Mouse (Mus musculus) adrenal gland, postnatal 36 days (tissue): ENCODE measurements around the gene Trim24. TPM values are rescaled to one million over a fixed set of nuclear protein-coding genes. Genes with fewer than 3 reads are reported as not detected.
A peak's percentile ranks its signal among the peaks of the same experiment; 100 is the strongest.

ENCODE experiments used
- DNase-seq, 2 experiments: peaks; one replicate each; pipeline ENCODE4 v3.0.0; 2021; ENCODE audit warnings: mixed read lengths in 1 of 2
- total RNA-seq, 2 experiments: library from RNA; stranded (reverse); gene quantifications; 2 replicates each; pipeline ENCODE4 v1.2.3; 2021

The Trim24 gene
- total RNA-seq, 2 experiments from 2014 or later: 30.6 to 33.4 TPM

DNA sequence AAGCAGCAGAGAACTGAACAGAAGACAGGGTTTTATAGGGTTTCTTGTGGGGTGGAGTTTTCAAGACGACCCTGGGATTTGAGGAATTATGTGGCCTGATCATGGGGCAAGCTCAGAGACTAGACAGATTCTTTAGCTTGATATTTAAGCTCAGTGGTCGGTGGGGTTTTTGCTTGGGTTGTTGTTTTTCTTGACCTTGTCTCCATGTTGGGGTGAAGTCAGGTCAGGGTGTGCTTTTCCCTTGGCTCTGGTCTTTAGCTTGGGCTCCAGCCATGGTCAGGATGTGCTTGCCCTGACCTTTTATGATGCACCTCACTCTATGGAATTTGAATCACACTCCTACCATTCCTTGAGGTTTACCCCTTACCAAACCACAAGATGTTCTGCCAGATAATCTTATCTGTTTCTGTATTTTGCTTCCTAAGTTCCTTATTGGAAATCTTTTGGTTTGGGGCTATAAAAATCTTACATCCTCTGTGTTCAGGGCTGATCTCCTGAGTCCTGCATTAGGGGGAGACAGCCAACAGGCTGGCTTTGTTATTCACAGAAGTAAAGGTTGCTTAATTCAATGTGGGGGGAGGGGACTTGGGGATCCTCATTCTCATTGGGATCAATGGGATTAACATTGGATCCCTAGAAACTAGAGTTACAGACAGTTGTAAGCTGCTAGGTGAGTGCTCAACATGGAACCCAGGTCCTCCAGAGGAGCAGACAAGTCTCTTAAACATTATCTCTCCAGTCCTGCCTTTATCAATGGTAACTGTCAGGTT is 6.5 kb upstream of the Trim24 start:
- no peak for DNase-seq

DNA sequence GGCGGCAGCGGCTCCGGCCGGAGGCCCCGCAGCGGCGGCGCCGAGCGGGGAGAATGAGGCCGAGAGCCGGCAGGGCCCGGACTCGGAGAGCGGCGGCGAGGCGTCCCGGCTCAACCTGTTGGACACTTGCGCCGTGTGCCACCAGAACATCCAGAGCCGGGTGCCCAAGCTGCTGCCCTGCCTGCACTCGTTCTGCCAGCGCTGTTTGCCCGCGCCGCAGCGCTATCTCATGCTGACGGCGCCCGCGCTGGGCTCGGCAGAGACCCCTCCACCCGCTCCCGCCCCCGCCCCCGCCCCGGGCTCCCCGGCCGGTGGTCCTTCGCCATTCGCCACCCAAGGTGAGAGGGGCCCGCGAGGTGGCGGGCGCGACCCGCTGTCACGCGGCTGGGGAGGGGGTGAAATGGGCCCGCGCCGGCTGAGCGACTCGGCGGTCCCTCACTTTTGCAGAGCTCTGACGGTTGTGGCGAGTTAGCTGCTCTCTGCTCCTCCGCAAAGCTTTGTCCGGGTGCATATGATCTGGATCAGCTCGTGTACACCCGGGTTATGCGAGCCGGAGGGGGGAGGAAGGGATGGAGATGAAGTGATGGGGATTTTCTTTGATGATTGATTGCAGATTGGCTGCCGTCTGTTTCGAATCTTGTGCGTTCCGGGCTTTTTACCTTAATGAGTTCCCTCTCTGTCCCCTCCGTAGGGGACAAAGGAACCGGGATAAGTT is 683 bp downstream of the Trim24 start:
- peak; percentile 62 to 66 for DNase-seq

DNA sequence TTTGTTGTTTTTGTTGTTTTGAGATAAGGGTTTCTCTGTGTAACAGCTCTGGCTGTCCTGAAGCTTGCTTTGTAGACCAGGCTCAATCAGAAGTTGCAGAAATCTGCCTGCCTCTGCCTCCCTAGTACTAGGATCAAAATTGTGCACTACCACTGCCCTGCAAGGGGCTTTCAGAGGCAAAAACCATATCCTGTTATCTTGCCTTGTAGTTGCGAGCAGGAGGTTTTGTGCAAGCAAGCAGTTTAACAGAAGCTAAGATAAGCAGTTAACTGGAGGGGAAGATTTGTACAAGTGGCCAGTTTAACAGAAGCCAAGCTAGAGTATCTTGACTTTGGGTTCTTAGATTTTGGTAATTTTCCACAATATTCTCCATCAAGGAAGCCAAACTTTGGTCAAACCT is 2.2 kb downstream of the Trim24 start:
- DNase-seq: no peak

DNA sequence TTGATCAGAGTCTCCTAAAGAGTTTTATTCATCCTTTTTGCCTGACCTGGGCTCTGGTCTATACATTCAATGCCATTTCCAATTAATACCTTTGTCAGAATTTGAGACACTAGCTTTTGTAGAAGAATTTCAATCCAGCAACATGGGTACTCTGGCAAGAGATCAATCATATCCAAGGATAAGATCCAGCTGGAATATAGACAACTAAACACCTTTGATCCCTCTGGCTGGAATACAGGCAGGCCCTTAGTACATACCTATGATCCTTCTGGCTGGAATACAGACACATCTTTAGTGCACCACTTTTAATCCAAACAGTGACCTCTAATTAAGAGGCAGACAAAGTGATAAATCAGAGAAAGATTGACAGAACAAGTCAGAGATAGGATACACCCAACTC is 3.1 kb downstream of the Trim24 start:
- DNase-seq: no peak

DNA sequence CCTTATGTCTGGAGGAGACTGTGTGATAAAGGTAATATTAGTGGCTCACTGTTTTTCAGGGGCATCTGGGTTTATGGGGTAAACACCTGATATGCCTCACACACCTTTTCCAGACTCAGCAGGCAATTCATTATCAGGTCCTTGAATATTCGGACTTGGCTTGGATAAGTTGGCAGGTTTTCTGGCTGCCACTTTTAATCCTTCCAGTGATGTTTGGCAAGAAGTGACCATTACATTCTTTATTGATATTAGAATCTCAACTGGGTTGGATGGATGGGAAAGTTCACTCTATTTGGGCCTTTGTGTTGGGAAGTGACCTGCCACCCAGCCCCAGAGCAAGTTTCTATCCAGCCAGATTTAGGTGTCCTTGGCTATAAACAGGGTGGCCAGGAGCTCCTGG is 7.6 kb downstream of the Trim24 start:
- no peak for DNase-seq

DNA sequence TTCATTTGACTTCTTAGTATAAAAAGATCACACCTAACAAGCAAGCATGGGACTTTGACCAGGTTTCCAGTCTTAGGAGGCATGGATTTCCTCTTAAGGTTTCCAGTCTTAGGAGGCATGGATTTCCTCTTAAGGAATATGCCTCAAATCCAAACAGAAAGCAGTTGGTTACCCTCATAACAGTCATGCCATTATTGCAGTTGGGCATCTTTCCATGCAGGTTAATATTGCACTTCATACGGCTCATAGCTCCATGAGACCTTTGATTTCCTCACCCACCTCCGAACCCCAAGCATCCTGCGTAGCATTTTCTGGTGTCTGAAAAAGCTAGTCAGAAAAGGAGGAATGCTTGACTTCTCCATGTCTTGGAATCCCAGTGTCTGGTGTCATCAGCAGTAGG is 10.0 kb downstream of the Trim24 start:
- no peak for DNase-seq

DNA sequence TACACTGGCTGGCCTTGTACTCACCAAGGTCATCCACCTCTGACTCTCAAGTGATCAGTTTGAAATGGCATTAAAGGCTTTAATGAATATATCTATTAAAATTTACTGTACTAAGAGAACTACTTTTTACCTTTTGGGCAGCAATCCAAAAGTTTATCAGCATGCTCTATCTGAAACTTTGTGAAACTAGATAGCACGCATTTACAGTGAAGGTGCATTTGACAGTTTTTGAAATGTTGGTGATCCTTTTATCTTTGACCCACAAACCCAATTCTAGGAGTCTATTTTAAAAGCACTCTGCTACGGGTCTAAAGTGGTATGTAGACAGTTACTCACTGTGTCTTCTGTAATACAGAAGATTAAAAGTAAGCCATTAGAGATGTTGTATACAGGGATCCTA is 23.0 kb downstream of the Trim24 start:
- no peak for DNase-seq

DNA sequence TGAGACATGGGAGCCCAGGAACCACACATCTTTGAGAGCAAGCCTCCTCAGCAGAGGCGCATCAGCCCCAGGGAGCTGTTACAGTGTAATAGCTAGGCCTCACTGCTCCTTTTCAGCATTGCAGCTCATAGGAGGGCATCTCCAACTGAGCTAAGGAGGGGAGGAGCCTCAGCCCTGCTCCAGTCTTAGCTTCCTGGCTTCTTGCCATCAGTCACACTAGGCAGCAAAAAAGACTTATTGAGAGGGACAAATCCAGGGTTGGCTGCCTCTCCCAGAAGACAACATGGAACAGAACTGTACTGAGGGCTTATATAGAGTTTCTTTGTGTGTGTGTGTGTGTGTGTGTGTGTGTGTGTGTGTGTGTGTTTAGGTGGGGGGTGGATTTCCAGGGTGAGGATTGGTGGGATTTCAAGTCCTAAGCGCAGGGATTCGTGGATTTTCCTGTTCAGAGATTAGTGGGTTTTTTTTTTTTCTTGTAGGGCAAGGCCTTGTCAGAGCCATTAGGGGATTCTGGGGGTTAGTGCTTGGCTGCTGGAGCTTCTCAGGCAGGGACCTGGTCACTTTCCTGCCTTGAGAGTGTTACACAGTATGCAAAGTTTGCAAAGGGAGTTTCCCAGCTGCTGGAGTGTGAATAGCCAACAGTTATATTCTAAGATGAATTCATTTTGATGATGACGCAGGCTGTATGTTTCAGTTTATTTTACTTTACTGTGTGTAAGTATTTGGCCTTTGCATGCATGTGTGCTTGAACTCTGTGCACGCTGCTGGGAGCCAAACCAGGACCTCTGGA is 25.2 kb downstream of the Trim24 start:
- peak; percentile 35 to 44 for DNase-seq

DNA sequence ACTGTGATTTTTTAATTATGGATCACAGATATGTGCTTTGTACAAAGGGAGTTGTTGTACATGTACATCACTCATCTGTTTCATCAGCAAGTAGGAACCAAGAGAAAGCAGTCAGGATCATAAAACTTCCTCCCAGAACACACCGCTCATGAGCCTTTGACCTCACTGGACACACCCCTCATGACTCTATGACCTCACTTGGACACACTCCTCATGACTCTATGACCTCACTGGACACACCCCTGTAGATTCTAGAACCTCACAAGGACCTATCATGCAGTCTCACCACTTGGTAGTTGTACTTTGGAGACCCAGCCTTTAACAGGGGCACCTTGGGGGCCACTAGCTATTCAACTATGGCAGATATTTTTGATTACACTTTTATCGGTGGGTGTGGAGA is 29.6 kb downstream of the Trim24 start:
- DNase-seq: no peak

DNA sequence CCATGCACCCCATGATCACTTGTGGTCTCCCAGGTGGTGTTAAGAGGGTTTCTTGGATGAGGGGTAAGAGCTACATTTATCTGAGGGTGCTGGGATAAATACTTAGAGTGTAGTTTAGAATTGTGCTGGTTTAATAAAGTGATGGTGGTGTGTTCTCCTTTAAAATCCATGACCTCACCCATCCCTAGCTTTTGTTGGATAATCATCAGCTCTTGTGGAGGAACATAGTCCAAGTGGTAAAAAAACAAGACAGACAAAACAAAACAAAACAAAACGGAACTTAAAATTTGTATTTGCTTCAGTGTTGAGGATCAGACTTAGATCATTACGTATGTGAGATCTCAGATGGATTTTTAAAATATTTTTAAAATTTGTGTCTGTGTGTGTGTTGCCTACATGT is 31.2 kb downstream of the Trim24 start:
- no peak for DNase-seq

DNA sequence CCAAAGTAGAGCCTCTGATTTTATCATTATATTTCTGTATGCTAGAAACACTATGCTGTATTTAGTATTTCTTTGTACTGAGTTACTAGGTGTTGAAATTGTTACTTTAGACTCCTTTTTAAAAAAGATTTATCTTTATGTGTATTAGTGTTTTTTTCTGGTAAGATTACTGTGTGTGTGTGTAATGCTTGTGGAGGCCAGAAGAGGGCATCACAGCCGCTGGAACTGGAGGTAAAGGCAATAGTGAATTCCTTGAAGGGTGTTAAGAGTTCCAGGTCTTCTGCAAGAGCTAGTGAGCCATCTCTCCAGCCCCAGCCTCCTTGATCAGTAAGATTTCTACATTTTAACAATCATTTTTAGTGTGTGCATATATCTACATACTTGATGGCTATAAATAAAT is 33.2 kb downstream of the Trim24 start:
- no peak for DNase-seq

DNA sequence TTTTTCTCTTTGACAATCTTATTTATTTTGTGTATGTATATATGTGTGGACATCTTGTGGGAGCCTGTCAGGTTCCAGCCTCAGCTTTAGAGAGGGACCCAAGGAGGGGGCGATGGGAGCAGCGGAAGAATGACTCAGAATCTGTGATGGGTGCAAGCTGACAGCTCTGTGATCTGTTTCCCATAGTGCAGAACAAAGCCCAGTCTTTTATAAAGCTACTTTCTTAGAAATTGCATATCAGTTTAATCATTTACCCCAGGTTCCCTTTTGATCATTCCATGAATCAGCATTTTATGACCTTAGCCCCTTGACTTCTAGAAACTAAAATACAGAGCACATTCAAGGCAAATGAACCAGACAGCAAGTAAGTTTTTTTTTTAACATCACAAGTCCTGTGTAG is 42.9 kb downstream of the Trim24 start:
- DNase-seq: no peak

DNA sequence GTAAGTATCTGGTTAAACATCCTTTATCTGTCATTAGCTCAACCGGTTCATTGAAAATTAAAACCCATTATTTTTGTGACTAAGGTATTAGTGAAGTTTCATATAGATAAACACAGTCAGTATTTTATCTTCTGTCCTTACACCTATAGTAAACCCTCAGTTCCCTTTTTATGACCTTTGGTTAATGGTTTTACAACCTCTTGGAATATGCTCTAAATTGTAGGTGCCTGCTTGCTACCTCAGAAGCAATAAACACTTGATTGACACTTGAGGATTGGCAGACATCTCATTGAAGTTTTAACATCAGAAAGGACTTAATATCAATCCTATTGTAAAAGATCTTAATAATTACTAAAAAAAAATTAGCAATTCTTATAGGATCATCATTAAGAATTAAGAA is 54.5 kb downstream of the Trim24 start:
- DNase-seq: no peak

DNA sequence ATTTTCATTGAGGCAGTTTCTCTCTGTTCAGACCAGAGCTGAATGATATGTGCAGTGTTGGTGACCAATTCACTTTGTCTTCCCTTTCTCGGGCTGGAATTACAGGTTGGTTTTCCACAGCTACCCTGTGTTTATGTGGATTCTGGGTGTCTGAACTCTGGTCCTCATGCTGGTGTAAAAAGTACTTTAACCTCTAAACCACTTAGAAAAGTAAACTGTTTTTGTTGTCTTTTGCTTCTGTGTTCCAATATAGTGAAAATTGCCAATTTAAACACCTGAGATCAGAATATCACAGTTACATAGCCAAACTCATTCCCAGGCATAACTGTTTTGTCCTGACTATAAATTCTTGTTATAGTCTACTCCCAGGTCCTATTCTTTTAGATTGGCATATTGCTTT is 56.1 kb downstream of the Trim24 start:
- no peak for DNase-seq

DNA sequence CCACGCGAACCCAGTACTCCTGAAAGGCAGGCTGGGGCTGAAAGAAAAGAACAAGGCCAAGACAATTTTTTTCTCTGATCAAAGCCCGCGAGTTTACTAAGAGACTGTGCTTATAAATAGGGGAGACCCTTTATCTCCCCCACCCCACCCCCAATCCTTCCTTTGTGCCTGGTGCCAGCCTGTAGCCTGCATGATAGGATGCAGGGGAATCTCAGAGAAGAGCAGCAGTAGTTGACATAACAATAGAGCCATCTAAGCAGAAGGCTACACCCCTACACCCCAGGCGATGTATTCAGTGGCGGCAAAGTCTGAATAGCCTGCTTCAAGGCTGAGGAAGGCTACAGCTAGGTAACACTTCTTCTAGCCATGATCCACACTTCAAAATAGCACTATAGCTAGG is 65.9 kb downstream of the Trim24 start:
- DNase-seq: no peak

DNA sequence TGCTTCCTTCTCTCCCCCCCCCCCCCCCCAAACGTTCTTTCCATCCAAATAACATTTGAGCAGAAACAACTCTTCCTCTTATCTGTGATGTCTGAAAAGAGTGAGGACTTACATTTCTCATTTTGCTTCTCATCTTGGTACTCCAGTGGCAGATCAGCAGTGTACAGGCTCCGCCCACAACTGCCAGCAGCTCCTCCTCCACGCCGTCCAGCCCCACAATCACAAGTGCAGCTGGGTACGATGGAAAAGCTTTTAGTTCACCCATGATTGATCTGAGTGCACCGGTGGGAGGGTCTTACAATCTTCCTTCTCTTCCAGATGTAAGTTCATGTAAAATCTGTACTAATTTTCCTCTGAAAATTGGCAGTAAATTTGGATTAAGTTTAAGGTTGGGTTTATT is 80.7 kb downstream of the Trim24 start:
- no peak for DNase-seq

DNA sequence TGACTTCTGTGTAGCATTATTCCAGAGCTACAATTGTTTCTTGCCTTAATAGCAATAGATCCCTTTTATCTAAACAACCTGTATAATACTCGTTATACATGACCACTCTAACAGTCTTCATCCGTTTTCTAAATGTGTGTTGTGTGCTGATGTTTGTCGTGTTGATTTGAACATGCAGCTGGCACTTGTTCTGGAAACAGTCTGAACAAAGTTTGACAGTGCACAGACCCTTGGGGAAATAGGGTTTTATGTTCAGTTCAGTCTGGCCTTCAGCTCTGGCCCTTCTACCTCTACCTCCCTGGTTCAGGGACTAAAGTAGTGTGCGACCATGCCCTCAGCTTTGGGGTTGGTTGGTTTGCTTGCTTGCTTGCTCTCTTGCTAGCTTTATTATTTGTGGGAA is 96.8 kb downstream of the Trim24 start:
- no peak for DNase-seq

DNA sequence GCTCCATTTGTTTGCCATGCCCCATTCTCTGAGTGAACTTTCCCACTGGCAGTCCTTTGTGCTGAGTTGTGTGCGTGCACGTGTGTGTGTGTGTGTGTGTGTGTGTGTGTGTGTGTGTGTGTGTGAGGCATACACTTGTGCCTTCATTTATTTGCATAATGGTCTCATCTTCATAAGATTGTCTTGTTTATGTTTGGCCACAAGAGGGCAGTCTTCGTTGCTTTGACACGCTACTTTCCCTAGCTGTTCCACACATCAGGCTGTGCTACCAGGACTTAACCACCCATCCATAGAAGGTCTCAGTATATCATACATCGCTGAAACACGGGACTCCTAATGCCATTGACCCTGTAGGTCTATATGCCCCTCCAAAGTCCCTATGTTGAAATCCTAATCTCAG is 136.8 kb downstream of the Trim24 start:
- DNase-seq: peak; percentile 31 to 59

DNA sequence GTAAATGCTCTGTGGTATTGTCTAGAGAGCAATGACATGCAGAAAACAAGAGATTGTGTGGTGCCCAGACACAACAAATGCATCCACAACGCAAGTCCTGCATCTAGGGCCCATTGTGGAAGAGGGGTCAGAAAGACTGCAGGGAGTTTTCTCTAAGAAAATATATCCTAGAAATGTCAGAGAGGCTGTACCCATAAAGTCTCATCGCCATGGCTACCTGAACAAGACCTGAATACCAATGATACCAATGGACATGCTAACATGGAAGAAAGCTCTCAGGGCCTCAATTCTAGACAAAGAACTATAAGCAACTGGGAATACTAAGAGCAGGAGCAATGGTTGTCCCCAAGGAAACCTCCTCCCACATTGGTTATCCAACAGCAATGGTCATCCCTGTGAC is 142.2 kb downstream of the Trim24 start:
- no peak for DNase-seq
